Mouse (Mus musculus): ENCODE data around the gene Wdsub1.

The Wdsub1 gene

DNA sequence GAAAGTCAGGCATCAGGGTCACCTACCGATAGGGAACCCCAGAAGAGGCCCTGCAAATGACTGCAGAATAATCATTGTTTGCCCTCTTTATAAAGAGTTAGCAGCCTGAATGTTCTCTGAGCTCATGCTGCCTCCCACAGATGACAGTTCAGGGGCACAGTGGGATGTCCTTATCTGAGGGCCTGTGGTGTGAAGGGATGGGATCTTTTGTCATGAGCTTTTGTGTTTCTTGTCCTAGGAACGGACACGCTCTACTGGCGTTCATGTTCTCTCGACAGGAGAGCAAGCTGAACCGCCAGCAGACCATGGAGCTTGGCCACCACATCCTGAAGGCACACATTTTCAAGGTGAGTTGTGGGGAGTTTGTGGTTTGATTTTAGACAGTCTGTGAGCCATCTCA, 76.4 kb downstream of the Wdsub1 start:
- no peak for DNase-seq (ENCODE audit: low read depth, low spot score)

DNA sequence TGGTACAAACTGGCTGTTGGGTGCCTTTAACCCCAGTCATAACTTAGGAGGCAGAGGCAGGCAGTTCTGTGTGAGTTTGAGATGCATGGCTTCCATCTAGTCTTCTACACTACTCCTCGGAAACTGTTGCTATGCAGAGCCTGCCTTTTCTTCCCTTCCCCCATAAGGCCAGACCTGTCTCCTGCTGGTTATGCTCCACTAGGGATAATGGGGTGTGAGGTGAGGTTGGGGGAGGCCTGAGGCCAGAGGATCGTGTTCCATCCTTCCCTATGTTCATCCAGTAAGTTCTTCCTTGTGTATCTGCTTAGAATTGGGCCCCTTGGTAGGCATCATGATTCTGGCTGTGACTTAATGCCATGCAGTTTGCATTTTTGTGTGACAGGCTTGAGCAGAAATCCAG, 76.8 kb downstream of the Wdsub1 start:
- DNase-seq (ENCODE audit: low read depth, low spot score): no peak

DNA sequence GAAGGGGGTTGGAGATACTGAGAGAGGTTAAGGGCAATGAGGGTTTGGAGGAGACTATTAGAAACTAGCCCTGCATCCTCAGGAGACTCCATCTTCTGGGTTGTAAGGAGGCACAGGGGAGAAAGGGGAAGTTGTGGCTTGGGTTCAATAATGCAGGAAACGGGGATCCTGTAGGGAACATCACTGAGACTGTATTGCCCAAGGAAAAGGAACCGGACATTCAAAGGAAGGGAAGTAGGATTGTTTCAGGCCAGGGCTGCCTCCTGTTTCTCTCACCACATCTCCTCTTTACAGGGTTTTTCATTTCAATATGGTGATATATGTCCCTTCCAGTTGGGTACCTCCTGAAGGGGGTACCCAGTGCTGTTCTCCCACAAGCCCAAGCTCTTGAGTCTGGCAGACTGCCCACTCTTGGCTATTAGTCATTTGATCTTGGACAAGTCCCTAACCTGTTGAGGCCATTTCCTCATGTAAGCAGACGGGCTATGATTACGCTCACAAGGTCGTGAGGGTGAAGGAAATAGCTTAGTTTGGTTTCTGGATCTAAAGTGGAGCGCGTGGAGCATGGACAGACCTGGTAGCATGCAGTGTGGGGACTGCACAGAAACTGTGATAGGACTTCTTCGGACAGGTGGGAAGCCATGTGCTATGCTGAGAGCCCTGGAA, 79.5 kb downstream of the Wdsub1 start:
- no peak for DNase-seq (ENCODE audit: low read depth, low spot score)
